Mouse (Mus musculus): Measurements from ENCODE around the gene Kif26a.

The Kif26a gene

GRCm38 (mm10) chr12:112145875-112146651 is at the start of gene Kif26a:
TSS of gene Kif26a (plus strand) at chr12:112146208.
- in situ Hi-C loops (cut with MboI, MseI): loop anchor here (10.0 kb wide), 1 partner anchor 319 kb away; no protein-coding TSS in a partner anchor

GRCm38 (mm10) chr12:112096733-112097117 is 49.3 kb upstream of the Kif26a start:
- in situ Hi-C loops (cut with MboI, MseI): no loop called here

GRCm38 (mm10) chr12:112100106-112100505 is 45.9 kb upstream of the Kif26a start:
- in situ Hi-C loops (cut with MboI, MseI): loop anchor here (25.0 kb wide), 1 partner anchor 812 kb away; no protein-coding TSS in a partner anchor

- in situ Hi-C loops (cut with MboI, MseI): loop anchor here (25.0 kb wide), 1 partner anchor 811 kb away; no protein-coding TSS in a partner anchor
Measured at GRCm38 (mm10) chr12:112101045-112101444, 45.0 kb upstream of the Kif26a start.

- in situ Hi-C loops (cut with MboI, MseI): loop anchor here (25.0 kb wide), 1 partner anchor 809 kb away; no protein-coding TSS in a partner anchor
Measured at GRCm38 (mm10) chr12:112103179-112103578, 42.8 kb upstream of the Kif26a start.

- in situ Hi-C loops (cut with MboI, MseI): loop anchor here (25.0 kb wide), 1 partner anchor 807 kb away; no protein-coding TSS in a partner anchor
Measured at GRCm38 (mm10) chr12:112104890-112105289, 41.1 kb upstream of the Kif26a start.

- in situ Hi-C loops (cut with MboI, MseI): loop anchor here (25.0 kb wide), 1 partner anchor 806 kb away; no protein-coding TSS in a partner anchor
Measured at GRCm38 (mm10) chr12:112106541-112106971, 39.5 kb upstream of the Kif26a start, which contains the start of gene Aspg. TSS of gene Aspg (plus strand) at chr12:112106679.

GRCm38 (mm10) chr12:112107685-112108084 is 38.3 kb upstream of the Kif26a start:
- in situ Hi-C loops (cut with MboI, MseI): loop anchor here (25.0 kb wide), 1 partner anchor 805 kb away; no protein-coding TSS in a partner anchor

GRCm38 (mm10) chr12:112108696-112109445 is 37.1 kb upstream of the Kif26a start:
- in situ Hi-C loops (cut with MboI, MseI): loop anchor here (25.0 kb wide), 1 partner anchor 803 kb away; no protein-coding TSS in a partner anchor

GRCm38 (mm10) chr12:112109701-112110100 is 36.3 kb upstream of the Kif26a start:
- in situ Hi-C loops (cut with MboI, MseI): loop anchor here (10.0 to 25.0 kb wide), 2 partner anchors 803 to 1845 kb away; no protein-coding TSS in a partner anchor

- in situ Hi-C loops (cut with MboI, MseI): loop anchor here (10.0 to 25.0 kb wide), 2 partner anchors 801 to 1843 kb away; no protein-coding TSS in a partner anchor
Measured at GRCm38 (mm10) chr12:112111323-112111722, 34.7 kb upstream of the Kif26a start.

- in situ Hi-C loops (cut with MboI, MseI): loop anchor here (10.0 to 25.0 kb wide), 2 partner anchors 800 to 1843 kb away; no protein-coding TSS in a partner anchor
Measured at GRCm38 (mm10) chr12:112112235-112112634, 33.8 kb upstream of the Kif26a start.

- in situ Hi-C loops (cut with MboI, MseI): loop anchor here (10.0 to 25.0 kb wide), 2 partner anchors 799 to 1842 kb away; no protein-coding TSS in a partner anchor
Measured at GRCm38 (mm10) chr12:112112686-112113396, 33.2 kb upstream of the Kif26a start.

GRCm38 (mm10) chr12:112113710-112114109 is 32.3 kb upstream of the Kif26a start:
- in situ Hi-C loops (cut with MboI, MseI): loop anchor here (10.0 to 25.0 kb wide), 2 partner anchors 799 to 1841 kb away; no protein-coding TSS in a partner anchor

- in situ Hi-C loops (cut with MboI, MseI): loop anchor here (10.0 to 25.0 kb wide), 2 partner anchors 795 to 1838 kb away; no protein-coding TSS in a partner anchor
Measured at GRCm38 (mm10) chr12:112117006-112117405, 29.0 kb upstream of the Kif26a start.

- in situ Hi-C loops (cut with MboI, MseI): loop anchor here (10.0 to 25.0 kb wide), 2 partner anchors 795 to 1837 kb away; no protein-coding TSS in a partner anchor
Measured at GRCm38 (mm10) chr12:112117649-112118048, 28.4 kb upstream of the Kif26a start.

- in situ Hi-C loops (cut with MboI, MseI): loop anchor here (25.0 kb wide), 1 partner anchor 791 kb away; no protein-coding TSS in a partner anchor
Measured at GRCm38 (mm10) chr12:112121188-112121587, 24.8 kb upstream of the Kif26a start.

- in situ Hi-C loops (cut with MboI, MseI): no loop called here
Measured at GRCm38 (mm10) chr12:112125903-112126302, 20.1 kb upstream of the Kif26a start.

- in situ Hi-C loops (cut with MboI, MseI): no loop called here
Measured at GRCm38 (mm10) chr12:112126931-112127635, 18.9 kb upstream of the Kif26a start.

GRCm38 (mm10) chr12:112128526-112128925 is 17.5 kb upstream of the Kif26a start:
- in situ Hi-C loops (cut with MboI, MseI): no loop called here

Measured in T-helper 1 cell (primary cell).